Mouse (Mus musculus) midbrain, embryonic 11.5 days (tissue): Measurements from ENCODE around the gene Krtcap3. TPM values are rescaled to one million over a fixed set of nuclear protein-coding genes. Genes with fewer than 3 reads are reported as not detected.
"Not testable (repeated sequence)": the region's sequence is repeated elsewhere in the genome, so short reads cannot be mapped to it uniquely, and the experiment has no call there.

Source experiments
- ATAC-seq: fragments of 200-750 bp; cut with Nextera tagmentation; 2 replicates; pipeline ENCODE4 v1.8.0; 2017; ENCODE audit warnings: moderate TSS enrichment, moderate library complexity; ENCODE audit not compliant: low FRiP score
- DNase-seq: peaks from one replicate; pipeline ENCODE4 v3.0.0; 2015; ENCODE audit warnings: low spot score; ENCODE audit errors: missing footprints
- H3K27ac ChIP-seq: fragments of 300-500 bp; sonication (generic); 2 replicates; pipeline ENCODE4 v1.5.1; 2014; ENCODE audit warnings: low read depth, low read length
- H3K27me3 ChIP-seq: fragments of 300-500 bp; sonication (generic); 2 replicates; pipeline ENCODE4 v1.6.1; 2014; ENCODE audit warnings: mild to moderate bottlenecking, low read length, moderate library complexity, mixed read lengths; ENCODE audit not compliant: control insufficient read depth, insufficient read depth
- H3K36me3 ChIP-seq: fragments of 300-500 bp; sonication (generic); 2 replicates; pipeline ENCODE4 v1.6.1; 2014; ENCODE audit warnings: mild to moderate bottlenecking, low read length, moderate library complexity, mixed read lengths; ENCODE audit not compliant: control insufficient read depth, insufficient read depth
- H3K4me1 ChIP-seq: fragments of 300-500 bp; sonication (generic); 2 replicates; pipeline ENCODE4 v1.6.1; 2014; ENCODE audit warnings: low read length; ENCODE audit not compliant: control insufficient read depth, insufficient read depth
- H3K4me2 ChIP-seq: fragments of 300-500 bp; sonication (generic); 2 replicates; pipeline ENCODE4 v1.6.1; 2014; ENCODE audit warnings: mild to moderate bottlenecking, moderate library complexity
- H3K4me3 ChIP-seq: fragments of 300-500 bp; sonication (generic); 2 replicates; pipeline ENCODE4 v1.5.1; 2014; ENCODE audit warnings: low read depth, low read length
- H3K9ac ChIP-seq: fragments of 300-500 bp; sonication (generic); 2 replicates; pipeline ENCODE4 v1.6.1; 2014; ENCODE audit warnings: low read length
- H3K9me3 ChIP-seq: fragments of 300-500 bp; sonication (generic); 2 replicates; pipeline ENCODE4 v1.6.1; 2016; ENCODE audit warnings: low read length; ENCODE audit not compliant: control insufficient read depth
- WGBS: fragments of 180-500 bp; shearing (Covaris S2); extraction: QIAGEN DNeasy Blood & Tissue Kit; methylation state at CpG from one replicate; pipeline ENCODE4 v1.1.7; 2014; 5-methylcytosine and 5-hydroxymethylcytosine counted together
- polyA plus RNA-seq: library from polyadenylated mRNA; unstranded; fragments of >200 nt; fragmentation: Nextera tagmentation; extraction: Ambion mirVana; gene quantifications from 2 replicates; pipeline ENCODE4 v1.2.1, GENCODE M21; 2014

Gene Krtcap3
- 2.6 and 3.4 TPM in 2 replicates for polyA plus RNA-seq

DNA sequence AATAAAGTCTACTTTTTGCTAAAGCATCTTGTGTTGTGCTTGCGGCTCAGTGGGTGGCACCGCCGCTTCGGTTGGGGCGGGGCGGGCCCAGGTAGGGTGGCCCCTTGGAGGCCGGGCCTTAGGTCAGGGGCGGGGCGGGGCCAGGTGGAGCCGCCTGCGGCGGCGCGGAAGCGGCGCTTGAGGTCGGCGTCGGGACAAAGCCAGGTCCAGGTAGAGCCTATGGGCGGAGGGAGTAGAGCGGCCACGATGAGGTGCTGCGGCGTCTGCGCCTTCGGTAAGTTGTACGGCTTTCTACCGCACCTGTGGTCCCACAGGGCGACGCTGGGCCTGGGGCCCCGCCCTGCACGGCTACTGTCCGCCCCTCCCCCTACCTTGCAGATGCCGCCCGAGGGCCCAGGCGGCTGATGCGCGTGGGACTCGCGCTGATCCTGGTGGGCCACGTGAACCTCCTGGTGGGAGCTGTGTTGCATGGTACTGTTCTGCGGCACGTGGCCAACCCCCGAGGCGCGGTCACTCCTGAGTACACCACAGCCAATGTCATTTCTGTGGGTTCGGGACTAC, at the start of gene Krtcap3:
Gene Krtcap3, plus strand, starts transcription at position 151 of the 561 bp plus-strand sequence.
- Histone ChIP-seq H3K27me3 (no peaks in the 10 kb centered on the region; the same call in 1 of the 2 replicates), H3K4me2 (peak within 1 kb of the TSS; percentile 11; the same call in 1 of the 2 replicates), H3K4me1 (peaks cover 8% of the 10 kb centered on the region; the same call in 1 of the 2 replicates), H3K4me3 (0 out of 2 replicates have a peak within 1 kb of the TSS, but pooled peaks have one; percentile 4), H3K27ac (no peak within 1 kb of the TSS), H3K9ac (peak within 1 kb of the TSS; percentile 16; the same call in 1 of the 2 replicates), H3K36me3 (peaks cover 28% of the 10 kb centered on the region), H3K9me3 (no peaks in the 10 kb centered on the region)
- DNase-seq (peak; percentile 90), ATAC-seq (peak; percentile 61)
- WGBS, result 12% methylated on average over 40 of the region's 47 CpGs

DNA sequence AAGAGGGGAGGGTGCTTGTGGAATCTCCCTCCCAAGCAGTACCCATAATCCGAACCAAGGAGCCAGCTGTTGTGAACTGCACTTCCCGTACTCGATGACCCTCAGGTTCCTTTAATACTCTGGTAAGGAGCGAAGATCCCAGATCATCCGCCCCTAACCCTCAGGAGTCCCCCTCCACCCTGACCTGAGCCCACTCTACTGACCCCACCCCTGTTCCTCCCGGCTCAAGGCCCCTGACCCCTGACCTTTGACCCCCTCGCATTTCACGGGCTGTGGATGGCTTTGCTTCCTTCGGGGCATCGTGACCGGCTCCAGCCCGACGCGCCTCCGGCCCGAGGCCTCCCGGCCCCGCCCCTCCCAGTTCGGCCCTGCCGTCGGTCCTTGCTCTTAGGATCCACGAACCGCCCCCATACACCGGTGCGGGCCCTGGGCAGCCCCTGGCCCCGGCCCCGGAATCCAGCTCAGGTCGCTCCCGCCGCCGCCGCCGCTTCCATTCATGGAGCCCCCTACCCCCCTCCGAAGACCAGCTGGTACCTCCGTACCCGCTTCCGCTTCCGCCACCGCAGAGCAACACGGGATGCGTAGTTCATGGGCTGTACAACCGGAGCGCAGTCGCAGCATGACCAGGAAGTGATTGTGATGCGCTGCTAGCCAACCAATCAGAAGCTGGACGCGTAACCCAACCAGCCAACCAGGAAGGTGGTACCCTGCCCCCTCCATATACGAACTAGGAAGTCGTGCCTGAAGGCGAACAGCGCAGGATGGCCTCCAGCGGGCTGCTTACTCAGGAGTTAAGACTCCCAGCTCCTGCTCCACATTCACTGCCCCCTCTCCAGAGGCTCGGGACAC, 49.5 kb upstream of the Krtcap3 start, which contains the start of gene Zfp513:
Gene Zfp513, minus strand, starts transcription at position 562 of the 849 bp plus-strand sequence.
- peak; percentile 97 for ATAC-seq
- peak within 1 kb of the TSS; percentile 64 for H3K4me2 ChIP-seq
- H3K27me3 ChIP-seq, result no peaks in the 10 kb centered on the region
- H3K9me3 ChIP-seq, result peaks cover 4% of the 10 kb centered on the region
- H3K36me3 ChIP-seq, result peaks cover 28% of the 10 kb centered on the region
- peak; percentile 98 for DNase-seq
- H3K4me3 ChIP-seq, result peak within 1 kb of the TSS; percentile 76
- peaks cover 12% of the 10 kb centered on the region for H3K4me1 ChIP-seq
- WGBS, result under 1% methylated on average over 53 of the region's 53 CpGs
- peak within 1 kb of the TSS; percentile 88 for H3K9ac ChIP-seq
- H3K27ac ChIP-seq, result peak within 1 kb of the TSS; percentile 74

DNA sequence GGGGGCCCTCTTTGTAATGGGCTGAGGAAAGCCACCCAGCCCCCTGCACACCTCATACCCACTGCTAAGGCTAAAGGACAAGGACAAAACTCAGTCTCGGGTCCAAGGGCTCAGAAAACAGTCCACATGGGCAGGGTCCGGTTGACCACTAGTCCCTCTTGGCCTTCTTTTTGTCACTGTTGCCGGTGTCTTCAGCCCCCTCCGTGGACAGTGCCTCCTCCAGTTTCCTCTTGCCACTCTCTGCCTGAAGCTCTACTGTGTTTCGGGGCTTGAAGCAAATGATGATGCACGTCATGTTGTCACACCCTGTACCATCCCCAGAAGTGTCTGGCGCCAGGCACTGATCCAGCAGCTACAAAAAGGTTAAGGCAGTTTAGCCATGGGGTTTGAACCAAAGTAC, 48.6 kb upstream of the Krtcap3 start:
- 86% methylated on average over 7 of the region's 7 CpGs for WGBS
- Histone ChIP-seq H3K36me3 (peaks cover 27% of the 10 kb centered on the region), H3K9ac (peak overlapping the region; percentile 71; the same call in 1 of the 2 replicates), H3K9me3 (peaks cover 4% of the 10 kb centered on the region), H3K4me2 (peak overlapping the region; percentile 64), H3K27ac (peak overlapping the region; percentile 71; the same call in 1 of the 2 replicates), H3K4me1 (peaks cover 12% of the 10 kb centered on the region), H3K4me3 (peak overlapping the region; percentile 76), H3K27me3 (no peaks in the 10 kb centered on the region)
- DNase-seq (peak; percentile 65), ATAC-seq (no peak)

DNA sequence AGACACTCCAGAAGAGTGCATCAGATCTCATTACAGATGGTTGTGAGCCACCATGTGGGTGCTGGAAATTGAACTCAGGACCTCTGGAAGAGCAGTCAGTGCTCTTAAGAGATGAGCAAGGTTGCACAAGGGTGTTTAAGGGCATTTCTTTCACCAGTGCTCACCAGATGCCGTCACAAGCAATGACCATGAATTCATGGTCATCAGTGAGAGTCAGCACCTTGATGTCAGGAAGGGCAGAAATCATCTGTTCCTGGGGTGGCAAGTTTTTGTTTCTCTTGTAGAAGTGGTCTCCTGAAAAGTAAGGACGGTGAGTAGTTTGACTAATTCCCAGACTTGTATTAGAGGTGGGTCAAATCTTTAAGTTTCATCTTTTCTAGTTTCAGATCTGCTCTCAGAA, 47.6 kb upstream of the Krtcap3 start:
- ATAC-seq, result no peak
- no peak for DNase-seq
- H3K4me1 ChIP-seq, result peaks cover 12% of the 10 kb centered on the region
- H3K9ac ChIP-seq, result no peak overlapping the region
- no peaks in the 10 kb centered on the region for H3K27me3 ChIP-seq
- WGBS, result 92% methylated on average over 2 of the region's 2 CpGs
- H3K27ac ChIP-seq, result no peak overlapping the region
- H3K4me2 ChIP-seq, result no peak overlapping the region
- H3K9me3 ChIP-seq, result peaks cover 4% of the 10 kb centered on the region
- no peak overlapping the region for H3K4me3 ChIP-seq
- peaks cover 22% of the 10 kb centered on the region for H3K36me3 ChIP-seq

DNA sequence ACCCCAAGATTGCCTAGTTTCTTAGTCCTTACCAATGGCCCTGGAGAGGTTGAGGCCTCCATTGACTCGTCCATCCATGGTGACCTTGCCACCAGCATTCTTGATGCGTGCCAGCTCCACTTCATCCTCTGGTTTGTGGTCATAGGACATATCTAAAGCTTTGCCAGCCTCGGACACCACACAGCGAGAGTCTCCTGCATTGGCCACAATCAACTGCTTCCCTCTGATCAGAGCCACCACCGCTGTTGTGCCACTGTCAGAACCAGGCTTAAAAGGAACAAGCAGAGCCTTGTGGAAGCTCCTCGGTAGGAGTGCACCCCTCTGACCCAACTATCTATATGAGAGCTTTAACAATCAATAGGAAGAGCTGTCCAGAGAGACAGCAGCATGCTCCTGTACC, 47.1 kb upstream of the Krtcap3 start:
- no peak overlapping the region for H3K4me3 ChIP-seq
- DNase-seq (peak; percentile 37), ATAC-seq (no peak)
- peaks cover 19% of the 10 kb centered on the region for H3K36me3 ChIP-seq
- no peak overlapping the region for H3K4me2 ChIP-seq
- 93% methylated on average over 6 of the region's 6 CpGs for WGBS
- no peak overlapping the region for H3K27ac ChIP-seq
- H3K27me3 ChIP-seq, result no peaks in the 10 kb centered on the region
- peaks cover 4% of the 10 kb centered on the region for H3K9me3 ChIP-seq
- peaks cover 12% of the 10 kb centered on the region for H3K4me1 ChIP-seq
- no peak overlapping the region for H3K9ac ChIP-seq

DNA sequence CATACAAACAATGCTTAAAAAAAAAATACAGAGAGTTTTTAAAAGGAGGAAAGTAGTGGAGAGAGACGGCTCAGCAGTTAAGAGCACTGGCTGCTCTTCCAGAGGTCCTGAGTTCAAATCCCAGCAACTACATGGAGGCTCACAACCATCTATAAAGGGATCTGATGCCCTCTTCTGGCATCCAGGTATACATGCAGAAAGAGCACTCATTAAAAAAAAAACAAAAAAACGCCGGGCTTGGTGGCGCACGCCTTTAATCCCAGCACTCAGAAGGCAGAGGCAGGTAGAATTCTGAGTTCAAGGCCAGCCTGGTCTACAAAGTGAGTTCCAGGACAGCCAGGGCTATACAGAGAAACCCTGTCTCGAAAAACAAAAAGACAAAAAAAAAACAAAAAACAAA, 34.9 kb upstream of the Krtcap3 start:
- H3K27ac ChIP-seq, H3K36me3 ChIP-seq, H3K4me2 ChIP-seq, ATAC-seq, DNase-seq, H3K27me3 ChIP-seq, H3K9me3 ChIP-seq, H3K4me1 ChIP-seq, H3K9ac ChIP-seq, H3K4me3 ChIP-seq: not testable (repeated sequence)
- 91% methylated on average over 6 of the region's 6 CpGs for WGBS

DNA sequence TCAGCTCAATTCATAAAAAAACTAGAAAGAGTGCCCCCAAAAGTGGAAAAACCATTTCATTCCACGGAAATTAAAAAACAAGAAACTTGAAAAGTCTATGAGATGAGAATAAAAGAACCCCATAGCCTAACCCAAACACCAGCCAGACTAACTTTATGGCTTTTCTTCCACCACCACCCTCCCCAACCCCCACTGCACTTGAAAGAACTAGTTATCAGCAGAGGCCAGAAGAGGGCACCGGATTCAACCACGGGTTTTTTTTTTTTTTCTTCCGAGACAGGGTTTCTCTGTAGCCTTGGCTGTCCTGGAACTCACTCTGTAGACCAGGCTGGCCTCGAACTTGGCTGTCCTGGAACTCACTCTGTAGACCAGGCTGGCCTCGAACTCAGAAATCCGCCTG, 33.2 kb upstream of the Krtcap3 start:
- Histone ChIP-seq H3K4me3 (no peak overlapping the region), H3K4me2 (no peak overlapping the region), H3K36me3 (no peaks in the 10 kb centered on the region), H3K27ac (no peak overlapping the region), H3K9me3 (no peaks in the 10 kb centered on the region), H3K4me1 (peaks cover 8% of the 10 kb centered on the region; the same call in 1 of the 2 replicates), H3K9ac (no peak overlapping the region), H3K27me3 (no peaks in the 10 kb centered on the region)
- ATAC-seq (no peak), DNase-seq (no peak)
- 65% methylated on average over 7 of the region's 7 CpGs for WGBS

DNA sequence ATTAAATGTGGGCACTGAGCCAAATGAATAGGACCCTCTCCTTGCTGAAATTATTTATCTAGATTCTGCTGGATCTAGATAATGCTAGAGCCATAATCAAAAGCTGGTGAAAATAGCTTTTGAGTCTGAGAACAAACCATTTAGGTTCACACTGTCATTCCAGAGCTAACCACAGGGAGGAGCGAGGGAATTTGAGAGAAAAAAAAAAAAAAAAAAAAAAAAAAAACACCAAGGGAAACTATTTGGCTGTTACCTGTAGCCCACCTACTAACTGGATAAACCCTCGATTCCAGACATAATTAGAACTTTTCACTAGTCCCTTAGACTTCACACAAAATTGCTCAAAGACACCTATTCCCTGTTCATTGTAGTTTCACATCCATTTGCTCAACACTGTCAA, 32.4 kb upstream of the Krtcap3 start:
- H3K27me3 ChIP-seq, result no peaks in the 10 kb centered on the region
- WGBS, result 6% methylated on average over 2 of the region's 2 CpGs
- peak overlapping the region; percentile 17 for H3K4me3 ChIP-seq
- DNase-seq, result peak; percentile 88
- no peaks in the 10 kb centered on the region for H3K36me3 ChIP-seq
- H3K9ac ChIP-seq, result no peak overlapping the region
- peaks cover 8% of the 10 kb centered on the region; the same call in 1 of the 2 replicates for H3K4me1 ChIP-seq
- peak overlapping the region; percentile 85 for H3K4me2 ChIP-seq
- ATAC-seq, result no peak
- H3K9me3 ChIP-seq, result no peaks in the 10 kb centered on the region
- H3K27ac ChIP-seq, result no peak overlapping the region

DNA sequence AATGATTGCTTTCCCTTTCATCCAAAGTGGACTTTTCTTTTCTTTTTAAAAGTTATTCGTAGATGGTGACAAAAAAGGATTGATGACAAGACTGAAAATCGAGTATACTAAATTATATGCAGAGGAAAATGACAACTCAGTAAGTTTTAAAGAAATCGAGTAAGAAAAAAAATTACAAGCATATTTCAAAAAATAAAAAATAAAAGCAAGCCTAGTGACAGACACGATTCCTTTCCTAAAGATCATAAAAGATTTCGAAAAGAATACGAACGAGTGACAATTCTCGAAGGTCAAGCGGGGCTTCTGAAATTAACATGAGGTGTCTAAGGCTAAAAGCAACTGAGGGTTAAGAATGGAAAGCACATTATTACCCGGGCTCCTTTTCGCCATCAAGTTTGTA, 32.0 kb upstream of the Krtcap3 start:
- H3K27ac ChIP-seq, result no peak overlapping the region; the same call in 1 of the 2 replicates
- ATAC-seq (no peak), DNase-seq (no peak)
- H3K27me3 ChIP-seq, result no peaks in the 10 kb centered on the region
- no peaks in the 10 kb centered on the region for H3K36me3 ChIP-seq
- H3K4me1 ChIP-seq, result peaks cover 8% of the 10 kb centered on the region; the same call in 1 of the 2 replicates
- peak overlapping the region; percentile 96 for H3K4me3 ChIP-seq
- WGBS, result 2% methylated on average over 11 of the region's 11 CpGs
- peak overlapping the region; percentile 91 for H3K9ac ChIP-seq
- no peaks in the 10 kb centered on the region for H3K9me3 ChIP-seq
- peak overlapping the region; percentile 85 for H3K4me2 ChIP-seq
